Mouse (Mus musculus) kidney, adult 2 months (tissue): ENCODE results near the gene Tnfsf11.

Experiments
- CTCF ChIP-seq: fragments of 200-500 bp; conservative IDR thresholded peaks from 2 replicates; pipeline ENCODE4 v1.5.1; 2011; ENCODE audit warnings: low read depth, mild to moderate bottlenecking, control low read depth, low read length, moderate library complexity, mixed read lengths; ENCODE audit not compliant: insufficient read depth, insufficient read length
- POLR2A ChIP-seq: fragments of 200-500 bp; IDR thresholded peaks from one replicate; pipeline ENCODE4 v1.6.1; 2011; ENCODE audit warnings: low read depth, low read length, control low read depth

GRCm38 (mm10) chr14:78239346-78239745 is 68.5 kb downstream of the Tnfsf11 start:
- no peak for TF ChIP-seq POLR2A
- TF ChIP-seq CTCF: no peak
